Mouse (Mus musculus) CD8-positive naive resting alpha-beta T cell, adult 2 months (primary cell): ENCODE data around the gene Cep350.
A peak's percentile ranks its signal among the peaks of the same experiment; 100 is the strongest.
"Not testable (repeated sequence)": the region's sequence is repeated elsewhere in the genome, so short reads cannot be mapped to it uniquely, and the experiment has no call there.

Source experiments
- DNase-seq, 2 experiments: peaks; one replicate each; pipeline ENCODE4 v3.0.0; 2022; ENCODE audit warnings: low read depth in 2 of 2, low spot score in 2 of 2

Gene Cep350

GRCm38 (mm10) chr1:155894382-155894781, 78.7 kb downstream of the Cep350 start:
- DNase-seq: no peak

DNA sequence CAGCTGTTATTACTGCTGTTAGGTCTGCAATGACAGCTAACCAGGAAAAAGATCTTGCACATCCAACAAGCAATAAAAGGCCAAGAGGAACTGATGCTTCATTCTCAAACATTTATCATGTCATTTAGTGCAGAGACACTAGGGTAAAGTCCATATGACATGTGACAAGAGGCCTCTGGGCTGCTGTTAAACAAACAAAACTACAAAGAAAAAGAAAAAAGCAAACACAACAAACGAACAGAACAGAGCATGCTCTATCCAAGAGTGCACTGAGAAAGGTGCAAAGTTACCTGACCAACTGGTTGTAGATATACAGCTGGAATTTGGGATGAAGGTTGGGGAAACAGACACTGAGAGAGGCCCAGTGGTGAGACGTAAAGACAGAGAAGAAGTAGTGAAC, 86.2 kb downstream of the Cep350 start:
- DNase-seq: no peak

DNA sequence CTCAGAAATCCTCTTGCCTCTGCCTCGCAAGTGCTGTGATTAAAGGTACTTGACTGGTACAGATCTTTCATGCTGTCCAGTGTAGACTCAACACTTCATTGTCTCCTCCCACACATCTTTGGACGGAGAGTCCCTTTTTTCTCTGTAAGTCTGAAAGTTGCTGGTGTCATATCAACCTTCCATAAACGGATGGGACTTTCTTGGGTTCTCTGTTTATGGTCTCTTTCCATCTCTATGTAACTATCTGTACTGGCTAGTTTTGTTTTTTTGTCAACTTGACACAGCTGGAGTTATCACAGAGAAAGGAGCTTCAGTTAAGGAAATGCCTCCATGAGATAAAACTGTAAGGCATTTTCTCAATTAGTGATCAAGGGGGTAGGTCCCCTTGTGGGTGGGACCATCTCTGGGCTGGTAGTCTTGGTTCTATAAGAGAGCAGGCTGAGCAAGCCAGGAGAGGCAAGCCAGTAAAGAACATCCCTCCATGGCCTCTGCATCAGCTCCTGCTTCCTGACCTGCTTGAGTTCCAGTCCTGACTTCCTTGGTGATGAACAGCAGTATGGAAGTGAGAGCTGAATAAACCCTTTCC, 90.3 kb downstream of the Cep350 start:
- DNase-seq: not testable (repeated sequence)

GRCm38 (mm10) chr1:155879596-155879995, 93.5 kb downstream of the Cep350 start:
- no peak for DNase-seq

DNA sequence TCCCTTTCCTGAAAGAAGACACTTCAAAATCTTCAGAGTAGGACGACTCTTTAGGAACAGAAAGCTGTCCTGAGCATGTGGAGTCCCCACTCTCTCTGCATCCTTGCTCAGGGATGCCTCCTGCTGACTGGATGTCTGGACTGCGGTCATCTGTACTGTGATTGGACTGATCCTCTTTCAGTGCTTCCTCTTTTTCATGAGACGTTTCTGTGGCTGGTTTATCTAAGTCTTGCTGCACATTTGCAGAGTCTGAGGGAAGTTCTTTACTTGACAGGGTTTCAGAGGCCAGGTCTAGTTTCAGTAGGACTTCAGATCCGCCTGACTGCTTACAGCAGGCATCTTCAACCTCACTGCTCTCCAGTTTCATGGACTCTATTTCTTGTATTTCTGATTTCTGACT, 110.1 kb downstream of the Cep350 start:
- DNase-seq: no peak

DNA sequence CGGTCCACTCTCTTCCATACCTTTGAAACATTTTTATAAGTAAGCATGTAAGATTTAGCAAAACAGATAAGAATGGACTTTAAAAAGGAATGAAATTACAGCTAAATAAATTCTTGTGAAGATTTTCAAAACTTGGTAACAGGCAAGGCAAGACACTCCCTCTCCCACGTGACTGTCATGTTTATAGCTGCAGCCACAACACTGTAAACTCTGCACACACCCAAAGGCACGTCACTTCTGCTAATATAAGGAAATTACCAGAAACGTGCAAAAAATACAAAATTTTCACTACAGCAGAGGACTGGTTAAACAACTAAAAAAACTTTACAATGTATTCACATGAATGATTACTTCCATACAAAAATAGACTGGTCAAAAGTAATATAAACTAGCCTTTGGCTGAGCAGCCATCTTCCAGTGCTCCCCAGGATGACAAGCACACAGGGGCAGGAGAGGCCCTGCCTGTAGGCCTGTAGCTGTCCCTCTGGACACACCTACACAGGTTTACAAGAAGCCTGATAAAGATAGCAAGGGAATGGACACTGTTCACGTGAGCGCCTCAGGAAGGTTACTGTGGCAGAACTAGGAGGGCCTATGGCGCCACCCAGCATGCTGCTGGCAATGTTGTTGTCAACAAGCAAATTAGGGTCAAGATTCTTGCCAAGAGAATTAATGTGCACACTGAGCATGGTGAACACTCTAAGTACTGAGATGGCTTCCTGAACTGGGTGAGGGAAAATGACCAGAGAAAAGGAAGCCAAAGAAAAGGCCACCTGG, 117.9 kb downstream of the Cep350 start:
- DNase-seq: no peak

DNA sequence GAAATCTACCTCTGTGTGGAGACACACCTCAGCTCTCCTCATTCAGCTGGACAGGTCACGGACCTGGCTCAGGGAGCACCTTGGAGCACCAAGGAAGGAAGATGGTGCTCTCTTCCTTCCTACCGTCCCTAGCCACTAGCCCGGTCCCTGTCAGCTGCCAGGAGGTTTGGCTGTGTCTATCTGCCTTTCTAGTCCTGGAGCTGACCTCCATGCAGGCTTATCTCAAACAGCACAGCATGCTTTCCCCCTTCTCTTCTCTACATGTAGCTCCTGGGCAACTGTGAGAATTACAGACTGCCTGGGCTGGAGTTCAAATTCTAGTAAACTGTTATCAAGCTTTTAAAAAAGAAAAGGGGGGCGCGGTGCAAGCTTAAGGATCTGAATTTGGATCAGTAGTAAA, 120.0 kb downstream of the Cep350 start:
- DNase-seq: no peak

DNA sequence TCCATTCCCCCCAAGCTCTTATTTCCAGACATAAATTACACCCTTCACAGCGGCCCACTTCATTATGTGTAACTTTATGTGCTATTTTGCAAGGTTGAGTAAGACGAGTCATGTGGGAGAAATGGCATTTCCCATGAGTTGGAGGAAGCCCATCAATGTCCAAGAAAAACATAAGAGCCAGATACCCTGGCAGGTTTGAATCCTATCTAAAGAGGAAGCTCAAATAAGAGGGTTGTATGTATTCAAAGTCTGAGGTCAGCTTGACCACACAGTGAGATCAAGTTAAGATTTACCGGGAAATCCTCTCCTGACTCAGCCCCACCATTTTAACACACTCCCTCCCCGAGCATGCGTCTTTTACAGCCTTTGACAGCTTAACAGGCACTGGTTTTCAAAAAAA, 128.8 kb downstream of the Cep350 start:
- DNase-seq: no peak

DNA sequence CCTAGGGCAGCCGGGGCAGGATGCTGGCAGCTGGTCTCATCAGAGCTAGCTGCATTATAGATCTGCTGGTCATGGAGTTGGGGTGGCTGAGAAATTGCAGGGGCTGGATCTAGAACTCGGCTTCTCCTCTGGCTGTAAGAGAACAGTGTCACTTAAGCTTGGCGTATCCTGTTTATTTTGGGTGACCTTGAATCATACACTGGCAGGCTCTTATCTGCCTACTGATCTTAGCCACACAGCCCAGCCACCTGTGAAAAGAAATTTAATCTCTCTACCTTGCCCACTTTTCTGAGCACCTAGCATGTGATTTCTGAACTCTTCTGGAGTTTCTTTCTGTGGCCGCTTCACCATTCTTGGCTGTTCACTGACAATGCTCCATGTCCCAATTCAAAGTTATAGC, 129.5 kb downstream of the Cep350 start:
- no peak for DNase-seq

- no peak for DNase-seq
These were observed 137.4 kb downstream of the Cep350 start for GRCm38 (mm10) chr1:155835667-155836066.

DNA sequence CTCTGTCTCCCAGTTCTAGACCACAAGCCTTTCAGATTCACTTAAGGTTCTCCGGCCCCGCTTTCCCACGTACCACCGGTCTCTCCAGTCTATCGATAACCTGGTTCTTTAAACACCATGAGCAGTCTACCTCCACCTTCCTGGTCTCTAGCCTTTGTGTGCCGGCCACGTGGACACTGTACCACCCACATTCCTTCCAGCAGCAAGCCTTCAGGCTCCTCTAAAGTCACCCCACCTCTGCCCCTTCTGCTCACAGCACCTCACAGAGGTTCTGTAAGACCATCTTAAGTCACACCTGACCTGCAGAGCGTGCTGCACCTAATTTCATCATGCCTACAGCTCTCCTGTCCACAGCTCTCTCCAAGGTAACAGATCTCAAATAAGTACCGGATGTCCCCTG, 139.4 kb downstream of the Cep350 start:
- no peak for DNase-seq

- no peak for DNase-seq
These were observed 141.1 kb downstream of the Cep350 start for GRCm38 (mm10) chr1:155831958-155832357.

- DNase-seq: no peak
These were observed 142.2 kb downstream of the Cep350 start for GRCm38 (mm10) chr1:155830861-155831260.

DNA sequence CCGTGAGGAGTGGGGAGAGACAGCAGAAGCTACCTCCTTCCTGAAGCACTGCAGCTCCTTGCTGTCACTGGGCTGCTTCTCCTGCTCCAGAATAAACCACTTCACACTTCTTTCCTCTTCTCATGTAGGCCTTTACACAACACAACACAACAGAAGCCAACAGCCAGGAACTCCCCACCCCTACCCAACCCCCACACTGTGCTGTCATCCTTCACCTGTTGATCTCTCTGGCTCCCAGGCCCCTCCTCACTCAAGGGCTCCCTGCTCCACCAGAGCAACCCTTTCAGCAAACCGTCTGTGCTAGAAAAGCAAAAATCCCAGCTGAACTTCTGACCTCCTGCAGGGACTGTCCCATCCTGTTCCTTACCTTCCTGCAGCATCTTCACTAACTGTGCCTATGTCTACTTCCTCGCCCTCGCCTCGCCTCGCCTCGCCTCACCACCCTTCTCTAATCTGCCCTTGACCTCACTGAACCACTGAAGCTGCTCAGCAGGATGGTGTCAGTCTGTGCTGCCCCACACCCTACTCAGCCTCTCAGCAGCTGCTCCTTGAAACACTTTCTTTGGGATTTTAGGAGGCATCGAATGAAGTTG, 145.3 kb downstream of the Cep350 start:
- DNase-seq: no peak

DNA sequence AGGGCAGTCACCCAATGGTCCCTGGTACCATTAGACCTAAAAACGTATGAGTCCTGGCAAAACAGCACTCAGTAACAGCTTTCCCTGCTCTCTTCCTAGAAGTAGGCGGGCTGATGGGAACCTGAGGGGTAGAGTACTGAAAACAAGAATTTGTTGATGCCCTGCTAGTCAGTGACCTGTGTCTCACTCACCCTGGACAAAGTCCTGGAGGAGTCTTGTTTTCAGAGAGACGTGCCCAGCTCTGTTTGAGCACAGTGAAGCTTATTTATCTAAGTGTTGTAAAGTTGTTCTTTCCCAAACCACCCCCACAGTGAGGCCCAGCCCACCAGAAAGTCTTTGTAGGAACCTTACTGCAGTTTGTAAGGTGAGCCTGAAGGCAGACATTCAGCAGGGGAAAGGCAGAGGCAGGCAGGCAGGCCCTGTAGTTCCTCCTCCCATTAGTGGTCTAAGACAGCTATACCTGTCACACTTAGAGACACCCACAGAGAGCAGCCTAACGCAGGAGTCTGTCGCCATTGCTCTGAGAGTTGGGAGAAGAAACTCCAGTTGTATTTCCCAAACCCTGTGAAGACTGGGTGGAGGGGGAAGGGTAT, 146.2 kb downstream of the Cep350 start:
- DNase-seq: no peak

DNA sequence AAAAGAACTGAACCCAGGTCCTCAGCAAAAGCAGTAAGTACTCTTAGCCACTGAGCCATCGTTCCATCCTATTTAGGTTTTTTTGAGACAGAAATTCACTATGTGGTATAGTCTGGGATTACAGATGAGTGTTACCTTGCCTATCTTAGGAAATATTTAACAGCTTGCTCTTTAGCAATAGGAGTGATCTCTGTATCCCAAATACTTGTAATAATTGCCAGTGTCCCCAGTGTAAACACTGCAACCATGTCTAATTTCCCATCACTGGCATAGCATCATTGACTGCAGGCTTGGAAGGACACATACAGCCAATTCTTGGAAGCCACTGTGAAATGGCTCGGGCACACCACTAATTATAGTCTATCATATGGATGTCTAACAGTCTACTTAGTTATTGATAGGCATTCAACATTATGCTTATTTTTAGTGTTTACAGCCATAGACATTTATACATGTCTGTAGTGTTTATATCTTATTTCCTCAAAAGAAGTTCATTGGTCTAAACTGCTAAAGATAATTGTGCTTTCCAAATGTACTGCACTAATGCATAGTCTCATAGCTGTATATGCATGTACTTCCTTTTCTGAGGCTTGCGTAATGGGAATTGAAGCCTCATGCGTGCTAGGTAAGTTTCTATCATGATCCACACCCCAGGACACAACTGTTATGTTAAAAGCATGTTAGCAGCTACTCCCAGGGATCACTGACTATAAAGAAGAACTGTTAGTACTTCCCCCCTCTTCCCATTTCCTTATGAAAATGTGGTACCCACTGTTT, 146.9 kb downstream of the Cep350 start:
- no peak for DNase-seq

DNA sequence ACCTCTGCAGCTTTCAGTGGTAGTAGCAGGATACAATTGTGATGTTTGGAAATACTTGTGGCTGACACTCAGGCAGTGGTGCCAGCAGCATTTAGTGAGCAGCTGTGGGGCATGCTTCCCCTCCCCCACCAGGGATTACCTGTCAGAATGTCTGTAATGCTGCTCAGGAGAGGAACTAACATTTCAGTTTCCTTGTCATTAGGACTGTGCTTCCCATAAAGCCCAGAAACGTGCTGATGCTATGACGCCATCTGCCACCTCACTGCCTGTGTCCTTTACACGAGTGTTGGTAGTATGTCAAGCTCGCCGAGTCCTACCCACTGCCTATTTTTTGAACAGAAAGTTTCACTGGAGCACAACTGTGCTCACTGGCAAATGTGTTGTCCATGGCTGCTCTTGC, 152.4 kb downstream of the Cep350 start:
- DNase-seq: no peak

- DNase-seq: no peak
These were observed 156.9 kb downstream of the Cep350 start for GRCm38 (mm10) chr1:155816167-155816566.

- peak; percentile 80 to 90 for DNase-seq
These were observed 160.2 kb downstream of the Cep350 start, which contains the start of gene Qsox1 for GRCm38 (mm10) chr1:155812581-155813499. TSS of gene Qsox1 (minus strand) at chr1:155812889.

- no peak for DNase-seq
These were observed 161.0 kb downstream of the Cep350 start for GRCm38 (mm10) chr1:155811995-155812580.
